Mouse (Mus musculus) neural tube, postnatal 0 days (tissue): Measurements from ENCODE around the gene Vmn2r10. TPM values are rescaled to one million over a fixed set of nuclear protein-coding genes. Genes with fewer than 3 reads are reported as not detected.

Experiments used
- polyA plus RNA-seq: library from polyadenylated mRNA; unstranded; fragments of >200 nt; fragmentation: Nextera tagmentation; extraction: Ambion mirVana; gene quantifications from 2 replicates; pipeline ENCODE4 v1.2.1, GENCODE M21; 2015

The Vmn2r10 gene
- polyA plus RNA-seq = not detected in 2 replicates

GRCm38 (mm10) chr5:109006427-109006826 lies at the start of gene Vmn2r10:
Vmn2r10 (minus strand) TSS chr5:109006527.

Other genes starting within 250 kb of the Vmn2r10 start
- 0.26 TPM in 1 of 2 replicates, not detected in the other for gene Rnf212, start 231.5 kb downstream of the Vmn2r10 start, polyA plus RNA-seq
- gene Tmed11, start 211.2 kb downstream of the Vmn2r10 start, polyA plus RNA-seq = not detected in 2 replicates
- not detected in 2 replicates for gene Vmn2r8, start 197.7 kb downstream of the Vmn2r10 start, polyA plus RNA-seq
- not detected in 2 replicates for gene Vmn2r9, start 153.9 kb downstream of the Vmn2r10 start, polyA plus RNA-seq
- gene Vmn2r11, start 53.0 kb upstream of the Vmn2r10 start, polyA plus RNA-seq = not detected in 2 replicates
- not detected in 2 replicates for gene Vmn2r12, start 91.4 kb upstream of the Vmn2r10 start, polyA plus RNA-seq
- not detected in 2 replicates for gene Vmn2r13, start 185.7 kb upstream of the Vmn2r10 start, polyA plus RNA-seq
- gene Vmn2r14, start 218.2 kb upstream of the Vmn2r10 start, polyA plus RNA-seq = not detected in 2 replicates